Mouse (Mus musculus): ENCODE results near the gene Cops2. TPM values are rescaled to one million over a fixed set of nuclear protein-coding genes. Genes with fewer than 3 reads are reported as not detected.

Cops2 gene
- total RNA-seq, 4 experiments from 2014 or later = 105 to 118 (median 108) TPM

GRCm38 (mm10) chr2:125781978-125782718 is 76.8 kb downstream of the Cops2 start:
- no peak for DNase-seq (ENCODE audit: low spot score in 2 of 2)

GRCm38 (mm10) chr2:125781006-125781405 is 77.9 kb downstream of the Cops2 start:
- no peak for DNase-seq (ENCODE audit: low spot score in 2 of 2)

Other genes starting within 250 kb of the Cops2 start
- gene Cep152, start 234.0 kb downstream of the Cops2 start, total RNA-seq (2022) = 1 to 10 TPM; 2.1 to 3.0 (median 2.6) TPM
- 100 to 1,000 TPM; 216 to 227 (median 219) TPM for gene Eid1, start 186.0 kb downstream of the Cops2 start, total RNA-seq (2022)
- 1 to 10 TPM; 4.5 to 5.7 (median 5.4) TPM for gene Shc4, start 135.0 kb downstream of the Cops2 start, total RNA-seq (2022)
- 100 to 1,000 TPM in 2 of 4 experiments, 10 to 100 TPM in 2; 91.3 to 107 (median 97.4) TPM for gene Secisbp2l, start 76.3 kb downstream of the Cops2 start, total RNA-seq (2022)
- 10 to 100 TPM; 29.2 to 34.3 (median 32.6) TPM for gene Galk2, start within 50 bp of the Cops2 start, total RNA-seq (2022)
- under 1 TPM; 0.41 to 0.88 (median 0.73) TPM for gene Fgf7, start 175.5 kb upstream of the Cops2 start, total RNA-seq (2022)

Data from left cerebral cortex, adult 8-10 months (tissue).